Mouse (Mus musculus) left cerebral cortex, adult 9 months (tissue): ENCODE results near the gene Gnai3.

Experiments used
- DNase-seq, 2 experiments: peaks; one replicate each; pipeline ENCODE4 v3.0.0; 2022; ENCODE audit warnings: low spot score in 2 of 2

Gene Gnai3

DNA sequence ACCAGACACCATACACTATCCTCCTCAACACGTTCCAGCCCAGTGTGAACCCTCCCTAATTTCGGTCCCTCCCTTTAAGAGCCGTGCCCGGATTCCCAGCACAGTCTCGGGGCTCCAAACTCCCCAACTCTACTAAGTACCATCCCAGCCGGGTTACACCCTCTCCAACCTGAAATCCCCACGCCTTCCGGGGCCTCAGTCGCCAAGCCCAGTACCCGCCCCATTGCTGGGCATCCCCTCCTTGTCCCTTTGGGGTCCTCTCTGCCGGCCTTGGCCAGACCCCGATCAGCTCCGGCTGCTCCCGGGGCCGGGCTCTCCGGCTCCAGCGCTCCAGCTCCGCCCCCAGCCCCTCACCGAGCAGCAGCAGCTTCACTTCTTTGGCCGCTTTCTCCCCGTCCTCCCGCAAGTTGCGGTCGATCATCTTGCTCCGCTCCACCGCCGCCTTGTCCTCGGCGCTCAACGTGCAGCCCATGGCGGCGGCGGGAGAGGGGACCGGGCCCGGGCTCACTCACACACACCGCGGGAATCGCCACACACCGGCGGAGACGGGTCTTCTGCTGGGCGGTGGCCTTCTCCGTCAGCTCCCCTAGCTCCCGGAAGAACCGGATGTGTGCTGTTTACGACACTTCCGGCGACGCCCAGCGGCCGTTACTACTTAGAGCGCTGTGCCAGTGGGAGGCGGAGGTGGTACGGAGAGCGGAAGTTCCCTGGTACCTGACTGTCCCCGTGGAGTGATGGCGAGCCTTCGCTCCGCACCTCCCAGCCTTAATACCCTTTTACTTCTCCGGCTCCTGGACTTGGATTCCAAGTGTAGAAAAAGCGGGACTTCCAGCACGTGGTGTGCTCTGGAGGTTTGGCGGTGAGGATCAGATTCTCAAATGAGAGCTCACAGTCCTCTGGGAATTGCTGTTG, at the start of gene Gnai3:
Gene Gnai3 (minus strand): TSS at position 613 of the 912 bp plus-strand sequence.
- DNase-seq, result peak; percentile 62 to 90

DNA sequence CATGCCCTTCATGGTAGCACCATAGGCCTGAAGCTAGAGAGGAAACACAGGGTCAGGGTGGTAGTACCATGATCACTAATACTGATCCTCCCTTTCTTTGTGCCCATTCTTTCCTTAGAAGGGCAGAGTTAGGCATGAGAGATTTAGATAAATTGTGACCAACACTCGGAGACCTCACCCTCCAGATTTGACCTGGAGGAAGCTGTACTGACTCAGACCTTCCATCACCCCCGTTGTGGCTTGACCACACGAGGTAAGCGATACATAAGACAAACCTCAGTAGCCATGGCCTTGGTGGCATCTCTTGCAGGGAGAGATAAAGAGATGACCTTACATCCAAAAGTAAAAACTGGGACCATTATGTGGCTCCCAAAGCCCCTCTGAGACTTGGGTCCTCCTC, 49.3 kb upstream of the Gnai3 start:
- no peak for DNase-seq

DNA sequence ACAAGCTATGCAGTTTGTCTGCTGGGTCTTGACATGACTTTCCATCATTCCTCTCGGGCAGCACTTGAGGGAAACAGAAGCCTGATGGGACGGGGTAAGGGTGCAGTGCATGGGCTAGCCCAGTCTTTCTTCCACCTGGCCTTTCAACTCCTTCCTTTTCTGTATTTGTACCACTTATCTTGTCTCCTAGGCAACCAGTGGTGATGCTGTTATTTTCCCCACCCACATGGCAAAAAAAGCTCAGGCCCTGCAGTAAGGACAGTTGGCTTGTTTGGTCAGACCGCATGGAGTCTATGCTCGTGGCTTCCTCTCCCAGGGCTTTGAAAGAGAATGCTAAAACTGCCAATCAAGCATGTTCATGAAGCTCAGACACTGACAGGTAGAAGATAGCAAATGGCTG, 47.7 kb upstream of the Gnai3 start:
- DNase-seq, result peak in 1 of 2 experiments; percentile 26

GRCm38 (mm10) chr3:108189897-108190296, 44.0 kb upstream of the Gnai3 start:
- peak in 1 of 2 experiments; percentile 1 for DNase-seq

DNA sequence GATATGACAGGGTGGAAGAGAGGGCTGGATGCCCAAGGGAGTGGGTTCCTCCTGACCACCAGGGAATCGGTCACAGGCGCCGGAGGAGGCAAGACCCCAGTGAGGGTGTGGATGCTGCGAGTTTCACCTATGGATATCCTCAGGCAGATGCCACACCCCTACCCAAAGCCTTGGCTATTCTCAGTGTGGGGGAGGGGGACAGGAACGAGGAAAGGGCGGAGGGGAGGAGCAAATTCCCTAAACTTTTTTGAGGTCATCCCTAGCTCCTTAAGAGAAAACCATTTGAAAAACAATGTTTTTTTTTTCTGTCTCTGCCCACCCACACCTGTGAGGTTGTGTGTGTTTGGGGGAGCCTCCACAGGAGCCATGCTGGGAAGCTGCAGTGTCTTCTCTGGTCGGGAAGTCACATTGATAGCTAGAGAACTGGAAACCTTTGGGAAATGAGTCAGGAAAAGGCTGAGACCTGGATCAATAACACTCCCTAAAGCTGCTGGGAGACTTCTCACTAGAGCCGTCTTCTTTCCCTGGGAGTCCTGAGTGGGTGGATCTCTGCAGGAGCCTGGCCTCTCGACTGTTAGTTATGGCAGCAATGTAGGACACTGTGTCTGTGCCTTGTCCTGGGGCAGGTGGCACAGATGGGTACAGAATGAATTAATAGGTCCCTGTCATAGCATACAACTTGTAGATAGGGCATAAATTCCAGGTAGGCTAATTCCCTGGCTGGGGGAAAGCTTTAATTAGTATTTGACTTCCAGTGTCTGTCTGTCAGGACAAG, 43.0 kb upstream of the Gnai3 start:
- peak in 1 of 2 experiments; percentile 10 for DNase-seq

DNA sequence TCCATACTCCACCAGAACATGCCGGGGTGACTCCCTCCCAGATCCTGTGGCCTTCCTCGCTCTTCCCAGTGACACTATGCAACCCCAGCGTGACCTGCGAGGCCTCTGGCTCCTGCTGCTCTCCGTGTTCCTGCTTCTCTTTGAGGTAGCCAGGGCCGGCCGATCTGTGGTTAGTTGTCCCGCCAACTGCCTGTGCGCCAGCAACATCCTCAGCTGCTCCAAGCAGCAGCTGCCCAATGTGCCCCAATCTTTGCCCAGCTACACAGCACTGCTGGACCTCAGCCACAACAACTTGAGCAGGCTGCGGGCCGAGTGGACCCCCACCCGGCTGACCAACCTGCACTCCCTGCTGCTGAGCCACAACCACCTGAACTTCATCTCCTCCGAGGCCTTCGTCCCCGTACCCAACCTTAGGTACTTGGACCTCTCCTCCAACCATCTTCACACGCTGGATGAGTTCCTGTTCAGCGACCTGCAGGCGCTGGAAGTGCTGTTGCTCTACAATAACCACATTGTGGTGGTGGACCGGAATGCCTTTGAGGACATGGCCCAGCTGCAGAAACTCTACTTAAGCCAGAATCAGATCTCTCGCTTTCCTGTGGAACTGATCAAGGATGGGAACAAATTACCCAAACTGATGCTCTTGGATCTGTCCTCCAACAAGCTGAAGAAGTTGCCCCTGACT, 41.3 kb upstream of the Gnai3 start:
- DNase-seq, result peak in 1 of 2 experiments; percentile 7

GRCm38 (mm10) chr3:108186098-108187047, 40.4 kb upstream of the Gnai3 start, which contains the start of gene Amigo1:
Gene Amigo1 (plus strand): TSS chr3:108186335.
- peak in 1 of 2 experiments; percentile 33 for DNase-seq

DNA sequence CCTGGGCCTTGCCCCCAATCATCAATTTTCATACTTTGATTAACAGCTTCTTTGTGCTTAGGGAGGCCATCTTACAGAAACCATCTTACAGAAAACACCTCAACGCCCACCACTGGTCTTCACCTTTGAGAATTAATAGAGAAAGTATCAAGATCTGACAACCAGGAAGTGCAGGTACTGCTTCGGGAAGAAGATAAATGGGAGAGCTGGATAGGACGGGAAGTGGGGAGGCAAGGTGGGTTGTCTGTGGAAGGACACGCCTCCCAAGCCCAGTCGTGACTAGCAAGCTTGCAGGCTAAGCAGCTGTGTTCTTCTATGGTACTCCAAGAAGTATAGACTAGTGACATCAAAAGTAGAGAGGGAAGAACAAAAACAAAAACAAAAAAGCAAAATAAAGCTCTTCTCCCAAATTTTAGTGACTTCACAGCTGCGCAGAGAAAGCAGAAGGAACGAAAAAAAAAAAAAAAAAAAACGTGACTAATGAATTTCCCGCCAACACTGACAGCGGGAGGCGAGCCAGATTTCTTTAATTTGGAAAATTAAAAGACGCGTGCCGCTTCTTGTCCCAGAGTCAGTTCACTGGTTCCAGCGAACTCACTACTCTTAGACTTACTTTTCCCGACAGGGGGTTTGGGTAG, 39.6 kb upstream of the Gnai3 start:
- no peak for DNase-seq

GRCm38 (mm10) chr3:108184742-108185141, 38.8 kb upstream of the Gnai3 start:
- DNase-seq, result no peak

GRCm38 (mm10) chr3:108180514-108180913, 34.6 kb upstream of the Gnai3 start:
- no peak for DNase-seq

- no peak for DNase-seq
These were observed 33.1 kb upstream of the Gnai3 start for GRCm38 (mm10) chr3:108178756-108179715.

GRCm38 (mm10) chr3:108174672-108175531, 29.0 kb upstream of the Gnai3 start:
- peak; percentile 81 to 82 for DNase-seq

DNA sequence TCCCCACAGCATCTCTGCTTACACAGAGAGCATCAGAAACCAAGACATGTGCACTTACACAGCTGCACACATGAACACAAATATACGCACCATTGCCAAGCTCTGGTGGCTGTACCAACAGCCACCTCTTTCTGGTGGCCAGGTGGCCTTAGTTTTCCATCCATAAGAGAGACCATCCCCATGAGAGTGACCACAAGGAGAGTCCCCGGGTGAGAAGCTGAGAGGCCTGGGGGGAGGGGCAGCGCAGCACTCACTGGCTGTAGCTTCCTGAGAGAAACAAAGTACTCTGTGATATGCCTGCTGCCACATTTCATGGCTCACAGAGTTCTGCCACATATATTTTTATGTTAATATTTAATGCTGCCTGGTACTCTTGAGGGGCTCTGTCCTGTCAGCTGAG, 23.3 kb upstream of the Gnai3 start:
- no peak for DNase-seq

DNA sequence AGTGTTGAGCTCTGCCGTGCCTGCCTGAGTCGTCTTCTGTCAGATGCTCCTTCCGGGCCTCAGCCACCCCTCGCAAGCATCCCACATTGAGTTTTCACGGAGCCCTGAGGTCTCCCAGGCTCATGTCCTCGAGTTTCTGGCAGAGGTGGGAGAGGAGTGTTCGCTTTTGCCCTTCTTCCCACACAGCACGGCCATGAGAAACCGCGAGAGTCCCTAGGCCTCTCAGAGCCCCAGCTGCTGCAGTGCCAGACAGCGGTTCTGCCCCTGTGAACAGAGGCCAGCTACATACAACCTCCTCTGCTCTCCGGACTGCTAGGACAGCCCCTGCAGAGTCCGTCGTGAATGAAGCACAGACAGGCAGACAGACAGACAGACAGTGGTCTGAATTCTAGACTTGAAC, 21.6 kb upstream of the Gnai3 start:
- DNase-seq, result no peak

- DNase-seq, result peak in 1 of 2 experiments; percentile 65
These were observed 20.7 kb upstream of the Gnai3 start for GRCm38 (mm10) chr3:108166486-108167211.

- DNase-seq, result no peak
These were observed 19.8 kb upstream of the Gnai3 start for GRCm38 (mm10) chr3:108165532-108166315.

- DNase-seq, result peak in 1 of 2 experiments; percentile 91
These were observed 18.9 kb upstream of the Gnai3 start for GRCm38 (mm10) chr3:108164807-108165206.
